Mouse (Mus musculus): ENCODE results near the gene Galnt6. TPM values are rescaled to one million over a fixed set of nuclear protein-coding genes. Genes with fewer than 3 reads are reported as not detected.

Gene Galnt6
- polyA plus RNA-seq, 1 experiment from 2014 or later: 0.37 TPM

GRCm38 (mm10) chr15:100694406-100694805, 34.8 kb downstream of the Galnt6 start:
- H3K4me1 ChIP-seq: no peaks in the 10 kb centered on the region
- H3K4me3 ChIP-seq: no peak overlapping the region
- peaks cover 6% of the 10 kb centered on the region; the same call in 1 of the 2 replicates for H3K9me3 ChIP-seq
- H3K27ac ChIP-seq: no peak overlapping the region
- no peak for ATAC-seq (ENCODE audit: low FRiP score, low read depth)
- H3K9ac ChIP-seq: no peak overlapping the region
- H3K4me2 ChIP-seq (replicated peaks): no peak overlapping the region
- H3K27me3 ChIP-seq (replicated peaks): no peaks in the 10 kb centered on the region
- H3K36me3 ChIP-seq: no peaks in the 10 kb centered on the region
- WGBS: 92% methylated on average over 9 of the region's 9 CpGs

GRCm38 (mm10) chr15:100691990-100692389, 37.2 kb downstream of the Galnt6 start:
- H3K9me3 ChIP-seq: peaks cover 6% of the 10 kb centered on the region; the same call in 1 of the 2 replicates
- no peak overlapping the region for H3K4me3 ChIP-seq
- peaks cover 9% of the 10 kb centered on the region for H3K4me1 ChIP-seq
- no peak overlapping the region for H3K9ac ChIP-seq
- no peak overlapping the region for H3K4me2 ChIP-seq (replicated peaks)
- ATAC-seq (ENCODE audit: low FRiP score, low read depth): no peak
- H3K36me3 ChIP-seq: no peaks in the 10 kb centered on the region
- no peak overlapping the region for H3K27ac ChIP-seq
- no peaks in the 10 kb centered on the region for H3K27me3 ChIP-seq (replicated peaks)
- WGBS: 75% methylated on average over 3 of the region's 3 CpGs

GRCm38 (mm10) chr15:100687430-100687971, 41.7 kb downstream of the Galnt6 start, which contains the start of gene Cela1:
Gene Cela1, minus strand, starts transcription at chr15:100687921.
- ATAC-seq (ENCODE audit: low FRiP score, low read depth): no peak
- no peak within 1 kb of the TSS for H3K4me3 ChIP-seq
- H3K36me3 ChIP-seq: no peaks in the 10 kb centered on the region
- no peak within 1 kb of the TSS; the same call in 1 of the 2 replicates for H3K4me2 ChIP-seq (replicated peaks)
- peaks cover 10% of the 10 kb centered on the region for H3K4me1 ChIP-seq
- H3K27me3 ChIP-seq (replicated peaks): no peaks in the 10 kb centered on the region
- WGBS: 76% methylated on average over 8 of the region's 8 CpGs
- peaks cover 6% of the 10 kb centered on the region; the same call in 1 of the 2 replicates for H3K9me3 ChIP-seq
- no peak within 1 kb of the TSS for H3K9ac ChIP-seq
- no peak within 1 kb of the TSS for H3K27ac ChIP-seq

- Histone ChIP-seq H3K27me3 (replicated peaks) (no peaks in the 10 kb centered on the region), H3K27ac (no peak overlapping the region), H3K9me3 (peaks cover 6% of the 10 kb centered on the region; the same call in 1 of the 2 replicates), H3K9ac (no peak overlapping the region), H3K4me2 (replicated peaks) (no peak overlapping the region; the same call in 1 of the 2 replicates), H3K4me3 (no peak overlapping the region), H3K36me3 (no peaks in the 10 kb centered on the region), H3K4me1 (peaks cover 10% of the 10 kb centered on the region)
- 43% methylated on average over 12 of the region's 12 CpGs for WGBS
- ATAC-seq (ENCODE audit: low FRiP score, low read depth): no peak
Observed at GRCm38 (mm10) chr15:100686989-100687388, 42.2 kb downstream of the Galnt6 start.

- peaks cover 6% of the 10 kb centered on the region; the same call in 1 of the 2 replicates for H3K9me3 ChIP-seq
- no peak overlapping the region for H3K4me3 ChIP-seq
- no peak for ATAC-seq (ENCODE audit: low FRiP score, low read depth)
- no peaks in the 10 kb centered on the region for H3K36me3 ChIP-seq
- no peak overlapping the region for H3K4me2 ChIP-seq (replicated peaks)
- no peak overlapping the region for H3K27ac ChIP-seq
- H3K27me3 ChIP-seq (replicated peaks): no peaks in the 10 kb centered on the region
- H3K9ac ChIP-seq: no peak overlapping the region
- 86% methylated on average over 6 of the region's 6 CpGs for WGBS
- H3K4me1 ChIP-seq: peaks cover 10% of the 10 kb centered on the region
Observed at GRCm38 (mm10) chr15:100686434-100686833, 42.7 kb downstream of the Galnt6 start.

GRCm38 (mm10) chr15:100685849-100686248, 43.3 kb downstream of the Galnt6 start:
- Histone ChIP-seq H3K27ac (no peak overlapping the region), H3K4me3 (no peak overlapping the region), H3K4me2 (replicated peaks) (no peak overlapping the region), H3K4me1 (peaks cover 10% of the 10 kb centered on the region), H3K36me3 (no peaks in the 10 kb centered on the region), H3K27me3 (replicated peaks) (no peaks in the 10 kb centered on the region), H3K9me3 (peaks cover 6% of the 10 kb centered on the region; the same call in 1 of the 2 replicates), H3K9ac (no peak overlapping the region)
- WGBS: 90% methylated on average over 8 of the region's 8 CpGs
- no peak for ATAC-seq (ENCODE audit: low FRiP score, low read depth)

- no peak for ATAC-seq (ENCODE audit: low FRiP score, low read depth)
Observed at GRCm38 (mm10) chr15:100685255-100685654, 43.9 kb downstream of the Galnt6 start.

GRCm38 (mm10) chr15:100684450-100684849, 44.7 kb downstream of the Galnt6 start:
- no peaks in the 10 kb centered on the region for H3K27me3 ChIP-seq (replicated peaks)
- no peak overlapping the region for H3K4me2 ChIP-seq (replicated peaks)
- H3K27ac ChIP-seq: no peak overlapping the region
- H3K4me3 ChIP-seq: no peak overlapping the region
- H3K9ac ChIP-seq: no peak overlapping the region
- H3K4me1 ChIP-seq: peaks cover 10% of the 10 kb centered on the region
- no peaks in the 10 kb centered on the region for H3K36me3 ChIP-seq
- H3K9me3 ChIP-seq: no peaks in the 10 kb centered on the region
- no peak for ATAC-seq (ENCODE audit: low FRiP score, low read depth)
- 71% methylated on average over 10 of the region's 10 CpGs for WGBS

More at GRCm38 (mm10) chr15:100685255-100685654, 43.9 kb downstream of the Galnt6 start:
- H3K4me2 ChIP-seq (replicated peaks): no peak overlapping the region
- peaks cover 10% of the 10 kb centered on the region for H3K4me1 ChIP-seq
- H3K36me3 ChIP-seq: no peaks in the 10 kb centered on the region
- no peak overlapping the region for H3K27ac ChIP-seq
- no peaks in the 10 kb centered on the region for H3K27me3 ChIP-seq (replicated peaks)
- no peak overlapping the region for H3K9ac ChIP-seq
- WGBS: 16% methylated on average over 13 of the region's 13 CpGs
- H3K9me3 ChIP-seq: peaks cover 3% of the 10 kb centered on the region; the same call in 1 of the 2 replicates
- H3K4me3 ChIP-seq: no peak overlapping the region

GRCm38 (mm10) chr15:100683041-100683440, 46.1 kb downstream of the Galnt6 start:
- WGBS: 45% methylated on average over 2 of the region's 2 CpGs
- H3K9ac ChIP-seq: no peak overlapping the region
- H3K36me3 ChIP-seq: no peaks in the 10 kb centered on the region
- peaks cover 10% of the 10 kb centered on the region for H3K4me1 ChIP-seq
- no peak overlapping the region for H3K4me2 ChIP-seq (replicated peaks)
- H3K27me3 ChIP-seq (replicated peaks): no peaks in the 10 kb centered on the region
- no peak overlapping the region for H3K27ac ChIP-seq
- no peaks in the 10 kb centered on the region for H3K9me3 ChIP-seq
- H3K4me3 ChIP-seq: no peak overlapping the region
- no peak for ATAC-seq (ENCODE audit: low FRiP score, low read depth)

GRCm38 (mm10) chr15:100681770-100682169, 47.4 kb downstream of the Galnt6 start:
- ATAC-seq (ENCODE audit: low FRiP score, low read depth): no peak
- no peaks in the 10 kb centered on the region for H3K36me3 ChIP-seq
- no peak overlapping the region for H3K9ac ChIP-seq
- WGBS: 31% methylated on average over 7 of the region's 7 CpGs
- H3K4me3 ChIP-seq: no peak overlapping the region
- H3K4me2 ChIP-seq (replicated peaks): no peak overlapping the region
- no peaks in the 10 kb centered on the region for H3K27me3 ChIP-seq (replicated peaks)
- H3K9me3 ChIP-seq: no peaks in the 10 kb centered on the region
- no peaks in the 10 kb centered on the region for H3K4me1 ChIP-seq
- no peak overlapping the region for H3K27ac ChIP-seq

GRCm38 (mm10) chr15:100680381-100680780, 48.8 kb downstream of the Galnt6 start:
- Histone ChIP-seq H3K9me3 (no peaks in the 10 kb centered on the region), H3K4me3 (no peak overlapping the region), H3K27ac (no peak overlapping the region), H3K9ac (no peak overlapping the region), H3K4me2 (replicated peaks) (no peak overlapping the region), H3K4me1 (no peaks in the 10 kb centered on the region), H3K27me3 (replicated peaks) (no peaks in the 10 kb centered on the region), H3K36me3 (no peaks in the 10 kb centered on the region)
- WGBS: 60% methylated on average over 3 of the region's 3 CpGs
- no peak for ATAC-seq (ENCODE audit: low FRiP score, low read depth)

- Histone ChIP-seq H3K4me1 (no peaks in the 10 kb centered on the region), H3K9ac (no peak overlapping the region), H3K4me2 (replicated peaks) (no peak overlapping the region), H3K9me3 (no peaks in the 10 kb centered on the region), H3K27ac (no peak overlapping the region), H3K4me3 (no peak overlapping the region), H3K27me3 (replicated peaks) (no peaks in the 10 kb centered on the region), H3K36me3 (no peaks in the 10 kb centered on the region)
- WGBS: 80% methylated on average over 14 of the region's 14 CpGs
- ATAC-seq (ENCODE audit: low FRiP score, low read depth): no peak
Observed at GRCm38 (mm10) chr15:100679005-100679404, 50.2 kb downstream of the Galnt6 start.

GRCm38 (mm10) chr15:100678581-100678980, 50.6 kb downstream of the Galnt6 start:
- no peak overlapping the region for H3K4me2 ChIP-seq (replicated peaks)
- no peak overlapping the region for H3K4me3 ChIP-seq
- H3K9me3 ChIP-seq: no peaks in the 10 kb centered on the region
- no peaks in the 10 kb centered on the region for H3K4me1 ChIP-seq
- H3K27ac ChIP-seq: no peak overlapping the region
- WGBS: 85% methylated on average over 12 of the region's 12 CpGs
- H3K27me3 ChIP-seq (replicated peaks): no peaks in the 10 kb centered on the region
- no peak for ATAC-seq (ENCODE audit: low FRiP score, low read depth)
- no peaks in the 10 kb centered on the region for H3K36me3 ChIP-seq
- no peak overlapping the region for H3K9ac ChIP-seq
